Mouse (Mus musculus): Measurements from ENCODE around the gene Tspan5. TPM values are rescaled to one million over a fixed set of nuclear protein-coding genes. Genes with fewer than 3 reads are reported as not detected.

The Tspan5 gene
- total RNA-seq, 2 experiments from 2014 or later: 0.61 to 0.84 TPM

GRCm38 (mm10) chr3:138836937-138837336, 94.9 kb downstream of the Tspan5 start:
- no peak for ATAC-seq (replicated peaks; ENCODE audit: low FRiP score, poor library complexity, severe bottlenecking)

- no peak for ATAC-seq (replicated peaks; ENCODE audit: low FRiP score, poor library complexity, severe bottlenecking)
Measured at GRCm38 (mm10) chr3:138837651-138838050, 95.7 kb downstream of the Tspan5 start.

- no peak for ATAC-seq (replicated peaks; ENCODE audit: low FRiP score, poor library complexity, severe bottlenecking)
Measured at GRCm38 (mm10) chr3:138839656-138840055, 97.7 kb downstream of the Tspan5 start.

GRCm38 (mm10) chr3:138841288-138841687, 99.3 kb downstream of the Tspan5 start:
- ATAC-seq (replicated peaks; ENCODE audit: low FRiP score, poor library complexity, severe bottlenecking): no peak

- ATAC-seq (replicated peaks; ENCODE audit: low FRiP score, poor library complexity, severe bottlenecking): no peak
Measured at GRCm38 (mm10) chr3:138843180-138843579, 101.2 kb downstream of the Tspan5 start.

DNA sequence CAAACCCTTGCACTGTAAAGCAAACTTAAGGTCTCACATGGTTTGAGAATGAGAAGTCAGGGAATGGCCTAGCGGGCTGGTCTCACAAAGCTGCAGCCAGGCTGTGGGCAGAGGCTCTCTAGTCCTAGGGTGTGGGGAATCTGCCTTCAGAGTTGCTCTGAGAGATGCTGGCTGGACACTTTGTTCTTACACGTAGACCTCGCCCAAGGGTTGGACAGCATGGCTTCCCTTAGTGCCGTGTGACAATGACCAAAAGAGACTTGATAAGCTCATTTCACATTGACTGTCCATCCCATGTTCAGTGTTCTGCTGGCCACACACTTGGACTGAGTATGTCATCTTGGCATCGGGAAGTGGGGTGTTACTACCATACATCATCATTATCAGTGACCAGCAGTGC, 101.6 kb downstream of the Tspan5 start:
- no peak for ATAC-seq (replicated peaks; ENCODE audit: low FRiP score, poor library complexity, severe bottlenecking)

GRCm38 (mm10) chr3:138845820-138846219, 103.8 kb downstream of the Tspan5 start:
- ATAC-seq (replicated peaks; ENCODE audit: low FRiP score, poor library complexity, severe bottlenecking): no peak

DNA sequence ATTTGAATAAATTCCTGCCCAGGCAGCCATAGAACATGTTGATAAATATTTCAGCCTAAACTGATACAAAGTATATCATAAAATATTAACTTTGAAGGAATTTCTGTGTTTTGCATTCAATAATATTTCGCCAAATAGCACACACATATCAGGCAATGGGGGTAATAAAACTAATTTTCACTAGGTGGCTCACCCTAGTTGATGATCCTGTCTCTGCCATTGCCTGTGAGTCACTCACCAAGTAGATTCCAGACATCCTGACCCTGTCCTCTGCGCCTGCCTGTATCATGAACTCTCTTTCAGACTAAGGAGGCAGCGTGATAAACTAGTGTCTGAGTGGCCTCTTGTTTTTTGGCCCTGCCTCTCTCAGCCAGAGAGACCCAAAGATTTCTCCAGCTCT, 105.8 kb downstream of the Tspan5 start:
- no peak for ATAC-seq (replicated peaks; ENCODE audit: low FRiP score, poor library complexity, severe bottlenecking)

DNA sequence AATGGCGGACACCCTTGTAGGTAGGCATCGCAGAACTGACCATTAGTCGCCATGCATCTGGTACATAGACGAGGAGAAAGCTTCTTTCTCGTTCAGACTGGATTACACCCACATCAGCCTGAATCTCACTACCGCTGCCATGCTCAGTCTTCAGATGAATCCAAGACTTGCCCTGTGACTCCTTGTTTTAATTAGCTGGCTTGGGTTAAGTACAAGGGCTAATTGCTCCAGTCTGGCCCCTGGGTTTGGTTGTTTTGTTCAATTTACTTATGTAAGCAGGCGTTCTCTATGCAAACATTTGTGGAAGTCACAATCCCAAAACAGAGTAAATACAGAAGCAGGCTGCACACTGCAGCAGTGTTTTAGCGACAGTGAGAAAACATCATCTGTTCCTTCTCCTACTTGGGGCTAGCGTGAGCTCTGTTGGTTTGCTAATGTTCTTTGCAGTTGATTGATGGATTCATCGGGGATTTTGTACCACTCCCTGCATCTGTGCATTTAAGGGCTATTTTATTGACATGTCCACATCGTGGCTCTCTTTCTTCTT, 107.8 kb downstream of the Tspan5 start:
- no peak for ATAC-seq (replicated peaks; ENCODE audit: low FRiP score, poor library complexity, severe bottlenecking)

DNA sequence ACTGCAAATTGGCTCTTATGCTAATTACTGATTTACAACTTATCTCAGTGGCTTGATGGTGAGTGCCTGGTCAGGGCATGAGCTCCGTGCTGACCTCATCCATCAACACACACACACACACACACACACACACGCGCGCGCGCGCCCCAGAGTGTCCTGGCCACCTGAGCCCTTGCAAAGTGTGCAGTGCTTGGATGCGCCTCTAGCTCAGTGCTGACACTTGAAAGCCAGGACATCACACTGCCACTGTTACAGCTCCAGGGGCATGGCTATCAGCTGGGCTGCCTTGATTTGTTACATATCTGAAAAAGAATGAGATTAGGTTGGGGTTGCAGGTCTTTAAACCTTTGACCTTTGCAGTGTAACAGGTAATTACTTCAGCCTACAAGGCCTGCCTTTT, 109.9 kb downstream of the Tspan5 start:
- no peak for ATAC-seq (replicated peaks; ENCODE audit: low FRiP score, poor library complexity, severe bottlenecking)

DNA sequence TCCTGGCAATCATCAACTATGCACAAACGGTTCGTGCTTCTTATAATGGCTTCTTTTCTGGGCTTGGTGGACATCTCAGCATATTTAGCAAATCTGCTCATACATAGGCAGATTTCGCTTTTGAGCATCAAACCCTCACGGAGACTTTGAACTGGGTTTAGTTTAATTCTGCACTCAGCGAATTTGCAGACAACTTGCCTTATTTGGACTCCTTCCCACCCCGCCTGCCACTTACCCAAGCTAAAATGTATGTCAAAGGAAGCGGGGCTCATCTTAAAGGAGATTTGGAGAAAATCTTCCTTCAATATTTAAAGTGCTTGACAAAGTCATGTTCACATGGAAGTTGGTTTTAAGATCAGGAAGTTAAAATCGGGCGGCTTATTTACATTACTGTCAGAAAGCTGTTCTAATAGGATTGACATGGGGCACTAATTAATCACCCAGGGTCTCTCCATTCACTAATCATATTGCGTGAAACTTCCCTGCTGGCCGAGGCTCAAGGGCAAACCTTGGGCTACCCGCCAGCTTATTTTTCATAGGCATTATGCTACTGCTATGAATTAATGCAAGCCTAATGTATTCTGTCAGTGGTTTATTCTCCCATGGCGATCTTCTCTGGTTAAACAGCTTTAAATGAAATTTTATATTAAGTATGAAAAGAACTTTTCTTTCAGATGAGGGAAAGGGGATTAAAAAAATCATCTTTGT, 111.1 kb downstream of the Tspan5 start:
- ATAC-seq (replicated peaks; ENCODE audit: low FRiP score, poor library complexity, severe bottlenecking): no peak

DNA sequence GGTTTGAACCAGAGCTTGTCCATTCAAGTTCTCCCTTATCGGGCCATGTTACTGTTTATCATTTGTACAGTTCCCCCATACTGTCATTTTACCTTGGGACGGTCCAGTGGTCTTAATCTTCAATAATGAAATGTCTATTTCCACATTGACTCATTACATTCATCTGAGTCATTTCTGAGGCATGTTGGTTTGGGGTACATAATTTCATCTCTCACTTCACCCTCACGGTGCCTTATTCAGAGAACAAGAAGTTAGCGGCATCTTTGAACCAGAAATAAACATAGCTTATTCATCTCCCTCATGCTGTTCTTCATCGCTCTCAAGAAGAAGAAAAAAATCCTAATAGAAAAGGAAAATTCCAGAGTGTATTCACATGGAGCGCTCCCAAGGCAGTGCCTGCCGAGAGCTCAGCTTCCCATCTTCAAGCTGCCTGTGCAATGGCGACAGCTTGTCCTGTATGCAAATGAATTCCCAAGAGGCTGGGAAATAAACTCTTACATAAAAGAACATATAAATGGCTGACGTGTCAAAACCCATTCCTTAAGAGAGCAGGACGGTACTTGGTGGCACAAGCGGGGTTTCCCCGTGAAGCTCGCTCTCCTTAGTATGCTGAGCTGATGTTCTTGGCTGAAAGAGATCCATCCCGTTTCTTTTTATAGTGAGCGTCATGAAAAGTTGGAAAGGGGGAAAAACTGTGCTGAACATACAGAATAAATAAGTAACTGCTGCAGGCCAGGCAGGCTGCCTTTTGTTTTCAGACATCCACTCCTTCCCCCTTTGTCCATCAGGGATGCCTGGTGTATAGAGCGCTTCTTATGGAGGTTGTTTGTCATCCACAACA, 112.2 kb downstream of the Tspan5 start:
- ATAC-seq (replicated peaks; ENCODE audit: low FRiP score, poor library complexity, severe bottlenecking): no peak

- ATAC-seq (replicated peaks; ENCODE audit: low FRiP score, poor library complexity, severe bottlenecking): no peak
Measured at GRCm38 (mm10) chr3:138855387-138855786, 113.4 kb downstream of the Tspan5 start.

DNA sequence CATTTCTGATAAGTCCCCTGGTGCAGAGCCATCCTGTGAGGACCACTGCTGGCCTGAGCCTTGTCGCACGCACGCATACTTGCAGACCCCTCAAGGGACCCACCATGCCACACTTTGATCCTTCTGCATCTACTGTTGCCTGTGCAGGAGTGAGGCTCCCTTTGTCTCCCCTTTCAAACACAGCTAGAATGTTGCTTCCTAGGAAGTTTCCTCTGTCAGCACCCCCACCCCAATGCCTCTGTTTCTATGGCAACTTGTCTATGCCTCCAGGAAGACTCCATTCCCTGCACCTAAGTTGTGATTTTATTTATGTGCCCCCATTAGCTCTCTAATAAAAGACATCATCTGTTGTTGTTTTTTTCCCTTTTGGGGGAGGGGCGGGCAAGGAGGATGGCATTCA, 115.0 kb downstream of the Tspan5 start:
- no peak for ATAC-seq (replicated peaks; ENCODE audit: low FRiP score, poor library complexity, severe bottlenecking)

DNA sequence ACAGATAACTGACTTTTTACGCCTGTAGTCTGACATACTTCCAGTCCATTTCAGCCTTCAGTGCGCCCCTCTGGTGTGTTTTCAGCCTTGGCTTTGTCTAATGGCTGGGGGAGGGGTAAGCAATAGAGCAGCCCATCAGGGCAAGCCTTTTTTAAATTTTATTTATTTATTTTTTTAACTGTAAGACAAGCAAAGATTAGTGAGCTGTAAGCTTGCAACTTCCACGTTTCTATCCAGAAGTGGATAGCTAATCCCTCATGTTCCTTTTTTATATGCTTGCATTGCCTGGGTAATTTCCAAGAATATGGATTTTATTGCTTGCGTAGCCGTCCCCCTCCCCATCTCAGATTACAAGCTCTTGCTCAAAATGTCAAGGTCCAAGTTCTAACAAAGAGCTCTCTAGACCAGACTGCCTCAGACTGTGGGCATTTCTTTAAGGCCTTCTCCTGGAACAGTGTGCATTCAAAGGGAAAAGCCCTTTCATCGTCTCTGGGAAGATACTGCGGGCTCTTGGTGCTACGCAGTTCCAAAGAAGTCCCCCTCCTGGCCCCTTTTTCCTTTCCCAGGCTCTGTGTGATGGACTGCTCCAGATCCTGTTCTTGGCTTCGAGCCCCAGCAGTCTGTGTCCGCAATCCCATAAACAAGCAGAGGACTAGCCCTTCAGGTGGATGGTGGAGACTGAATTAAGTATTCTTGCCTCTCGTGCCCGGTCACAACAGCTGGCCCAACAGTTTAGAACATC, 116.0 kb downstream of the Tspan5 start:
- no peak for ATAC-seq (replicated peaks; ENCODE audit: low FRiP score, poor library complexity, severe bottlenecking)

DNA sequence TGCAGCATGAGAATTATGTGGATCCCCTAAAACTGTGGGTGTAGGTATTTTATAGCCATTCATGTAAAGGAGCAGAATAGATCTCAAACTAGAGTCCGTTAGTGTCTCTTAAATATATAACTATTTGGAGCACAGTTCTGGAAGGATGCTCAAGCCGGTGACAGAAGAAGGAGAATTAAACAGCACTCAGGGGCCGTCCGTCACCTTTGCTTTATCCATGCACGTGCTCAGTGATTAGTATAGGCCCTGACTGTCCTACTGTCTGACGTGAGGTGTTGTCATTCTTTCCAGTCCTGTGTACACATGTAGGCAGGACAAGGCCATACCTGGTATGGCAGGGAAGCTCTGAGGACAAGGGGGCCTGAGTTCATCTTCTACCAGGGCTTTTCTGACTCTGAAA, 116.7 kb downstream of the Tspan5 start:
- no peak for ATAC-seq (replicated peaks; ENCODE audit: low FRiP score, poor library complexity, severe bottlenecking)

DNA sequence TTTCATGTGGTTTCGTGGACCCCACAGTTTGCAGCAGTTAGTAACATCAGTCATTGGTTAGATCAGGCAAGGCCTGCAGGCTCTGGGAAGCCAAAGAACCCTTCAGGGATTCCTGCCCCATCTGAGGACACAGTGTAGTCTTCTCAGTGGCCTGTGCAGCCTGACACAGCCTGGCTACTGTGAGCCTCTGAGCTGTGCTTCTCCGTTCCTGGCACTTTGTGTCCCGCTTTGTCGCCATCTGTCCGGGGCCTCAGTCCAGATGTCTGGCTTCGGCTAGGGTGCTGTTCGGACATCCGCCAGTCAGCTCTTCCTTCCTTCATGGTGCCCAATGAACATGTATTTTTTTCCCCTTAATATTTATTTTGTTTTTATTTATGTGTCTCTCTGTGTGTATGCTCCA, 117.2 kb downstream of the Tspan5 start:
- no peak for ATAC-seq (replicated peaks; ENCODE audit: low FRiP score, poor library complexity, severe bottlenecking)

- no peak for ATAC-seq (replicated peaks; ENCODE audit: low FRiP score, poor library complexity, severe bottlenecking)
Measured at GRCm38 (mm10) chr3:138859666-138860065, 117.7 kb downstream of the Tspan5 start.

DNA sequence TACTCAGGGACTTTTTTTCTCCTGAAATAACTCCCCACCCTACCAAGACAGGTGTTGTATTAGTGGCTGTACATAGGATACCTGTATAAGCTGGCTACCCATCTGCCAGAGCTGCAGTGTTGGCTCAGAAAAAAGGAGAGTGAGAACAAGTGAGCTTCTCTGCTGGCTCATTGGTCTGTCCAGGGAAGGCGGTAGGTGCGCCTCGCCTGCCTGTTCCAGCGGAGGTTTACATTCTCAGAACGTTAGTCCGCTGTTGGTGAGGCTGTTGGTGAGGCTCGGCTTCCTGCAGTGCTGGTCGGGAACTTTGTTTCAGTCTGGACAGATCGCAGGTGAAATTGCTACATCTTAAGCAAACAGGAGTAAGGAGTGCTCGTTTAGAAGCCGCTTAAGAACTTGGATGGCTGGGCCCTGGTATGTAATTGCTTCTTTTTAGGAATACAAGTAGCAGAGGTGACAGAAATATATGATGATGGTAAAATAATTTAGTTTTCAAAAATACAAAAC, 118.3 kb downstream of the Tspan5 start:
- no peak for ATAC-seq (replicated peaks; ENCODE audit: low FRiP score, poor library complexity, severe bottlenecking)

GRCm38 (mm10) chr3:138861032-138861431, 119.0 kb downstream of the Tspan5 start:
- ATAC-seq (replicated peaks; ENCODE audit: low FRiP score, poor library complexity, severe bottlenecking): no peak
